Mouse (Mus musculus): ENCODE measurements around the gene A630001G21Rik. TPM values are rescaled to one million over a fixed set of nuclear protein-coding genes. Genes with fewer than 3 reads are reported as not detected.

A630001G21Rik gene
- 13.9 and 66.2 TPM in 2 replicates for polyA plus RNA-seq (2012; ENCODE audit: low replicate concordance)

GRCm38 (mm10) chr1:85778436-85778835 is at the start of gene A630001G21Rik:
Gene A630001G21Rik (minus strand): TSS chr1:85778643.

GRCm38 (mm10) chr1:85793208-85794105 is 15.0 kb upstream of the A630001G21Rik start, which contains the start of gene Cab39:
Gene Cab39 (plus strand): TSS chr1:85793441.

Other genes starting within 250 kb of the A630001G21Rik start
- gene G530012D18Rik, start 203.0 kb downstream of the A630001G21Rik start, polyA plus RNA-seq (2012; ENCODE audit: low replicate concordance): not detected in 2 replicates
- 19.7 and 63.3 TPM in 2 replicates for gene Sp110, start 179.8 kb downstream of the A630001G21Rik start, polyA plus RNA-seq (2012; ENCODE audit: low replicate concordance)
- 19.4 and 30.8 TPM in 2 replicates for gene Sp140, start 178.3 kb downstream of the A630001G21Rik start, polyA plus RNA-seq (2012; ENCODE audit: low replicate concordance)
- 33.9 and 113 TPM in 2 replicates for gene Sp100, start 128.7 kb downstream of the A630001G21Rik start, polyA plus RNA-seq (2012; ENCODE audit: low replicate concordance)
- gene Cab39, start 14.8 kb upstream of the A630001G21Rik start, polyA plus RNA-seq (2012; ENCODE audit: low replicate concordance): 25.9 and 47.1 TPM in 2 replicates
- gene Itm2c, start 115.6 kb upstream of the A630001G21Rik start, polyA plus RNA-seq (2012; ENCODE audit: low replicate concordance): 109 and 112 TPM in 2 replicates
- not detected in 2 replicates for gene 4933407L21Rik, start 149.8 kb upstream of the A630001G21Rik start, polyA plus RNA-seq (2012; ENCODE audit: low replicate concordance)
- gene Gpr55, start 182.4 kb upstream of the A630001G21Rik start, polyA plus RNA-seq (2012; ENCODE audit: low replicate concordance): 1.9 and 2.2 TPM in 2 replicates
- not detected in 2 replicates for gene Spata3, start 238.2 kb upstream of the A630001G21Rik start, polyA plus RNA-seq (2012; ENCODE audit: low replicate concordance)

Measured in hematopoietic multipotent progenitor cell, adult 10-12 weeks (in vitro differentiated cells).